Mouse (Mus musculus): ENCODE measurements around the gene Dnph1.

The Dnph1 gene

GRCm38 (mm10) chr17:46502775-46503174, 6.3 kb downstream of the Dnph1 start:
- no peak for DNase-seq (ENCODE audit: extremely low read depth, low read depth)

GRCm38 (mm10) chr17:46503847-46504638, 7.5 kb downstream of the Dnph1 start:
- no peak for DNase-seq (ENCODE audit: extremely low read depth, low read depth)

DNA sequence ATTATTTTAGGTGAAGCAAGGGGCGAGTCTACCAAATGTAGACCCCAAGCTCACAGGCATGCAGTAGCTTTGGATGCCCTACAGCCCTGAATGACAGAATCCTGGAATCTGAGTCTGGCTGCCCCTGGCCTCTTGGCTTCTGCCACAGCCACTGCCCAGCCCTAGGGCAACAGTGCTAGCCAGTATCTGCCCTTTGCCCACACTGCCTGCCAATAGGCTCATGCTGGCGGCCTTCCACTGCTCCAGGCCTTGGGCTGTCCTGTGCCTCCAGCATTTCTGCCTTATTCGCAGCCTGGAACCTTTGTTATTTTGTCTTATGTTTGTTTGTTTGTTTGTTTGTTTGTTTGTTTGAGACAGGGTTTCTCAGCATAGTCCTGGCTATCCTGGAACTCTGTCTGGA, 9.1 kb downstream of the Dnph1 start:
- DNase-seq (ENCODE audit: extremely low read depth, low read depth): no peak

DNA sequence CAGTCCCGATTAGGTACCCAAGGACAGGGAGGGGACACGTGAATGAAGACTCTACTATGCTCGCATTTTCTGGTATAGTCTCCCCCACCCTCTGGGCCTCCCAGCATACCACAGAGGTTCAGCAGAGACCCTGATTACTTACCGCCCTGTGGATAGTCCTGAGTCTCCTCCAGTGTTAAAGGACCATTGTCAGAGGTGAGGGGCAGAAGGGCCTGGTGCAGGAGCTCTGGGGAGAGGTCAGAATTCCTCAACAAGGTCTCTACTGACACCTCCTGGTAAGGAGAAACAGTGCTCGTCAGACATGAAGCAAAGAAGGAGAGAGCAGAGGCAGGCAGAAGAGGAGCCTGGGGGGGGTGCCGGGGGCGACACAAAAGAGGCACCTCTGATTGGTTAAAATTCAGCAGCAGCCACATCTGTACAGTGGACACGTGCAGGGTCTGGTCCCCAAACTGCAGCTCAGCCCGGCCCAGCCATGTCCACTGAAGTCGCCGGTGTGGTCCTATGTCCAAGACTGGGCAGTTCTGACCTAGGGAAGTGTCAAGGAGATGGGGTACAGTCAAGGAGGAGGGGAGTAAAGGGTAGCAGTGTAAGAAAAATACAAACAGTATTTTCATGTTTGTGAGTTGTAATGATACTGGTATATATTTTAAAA, 14.7 kb downstream of the Dnph1 start:
- DNase-seq (ENCODE audit: extremely low read depth, low read depth): no peak

DNA sequence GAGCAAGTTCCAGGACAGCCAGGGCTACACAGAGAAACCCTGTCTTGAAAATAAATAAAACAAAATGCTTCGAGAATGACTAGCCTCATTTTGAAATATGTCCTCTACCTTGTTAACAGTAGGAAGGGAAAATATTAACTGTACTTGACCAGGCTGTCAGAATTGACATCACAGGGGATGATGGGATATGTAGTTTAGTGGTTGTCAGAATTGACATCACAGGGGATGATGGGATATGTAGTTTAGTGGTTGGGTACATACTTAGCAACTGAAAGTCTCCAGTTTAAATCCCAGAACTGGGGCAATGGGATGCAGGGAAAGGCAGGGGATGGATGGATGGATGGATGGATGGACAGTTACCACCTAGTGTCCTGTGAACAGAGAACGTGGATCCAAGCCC, 16.8 kb downstream of the Dnph1 start:
- no peak for DNase-seq (ENCODE audit: extremely low read depth, low read depth)

DNA sequence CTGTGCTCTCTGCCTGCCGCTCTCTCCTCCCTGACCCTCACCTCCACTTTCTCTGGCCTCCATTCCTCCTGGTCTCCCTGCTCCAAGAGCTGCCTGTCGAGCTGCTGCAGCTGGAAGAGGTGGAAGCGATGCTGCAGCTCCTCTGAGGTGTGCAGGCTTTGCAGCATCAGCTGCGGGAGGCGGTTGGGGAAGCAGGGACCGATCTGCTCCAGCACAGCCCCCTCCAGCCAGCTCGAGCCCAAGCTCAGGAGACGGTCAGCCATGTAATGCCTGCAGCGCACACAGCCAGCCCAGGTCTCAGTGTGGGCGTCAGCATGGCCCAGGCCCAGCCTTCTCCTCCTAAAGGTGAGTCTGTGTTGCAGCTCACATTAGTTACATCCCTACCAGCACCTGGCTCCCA, 23.5 kb downstream of the Dnph1 start:
- DNase-seq (ENCODE audit: extremely low read depth, low read depth): no peak

- DNase-seq (ENCODE audit: extremely low read depth, low read depth): no peak
Observed at GRCm38 (mm10) chr17:46520385-46520979, 24.0 kb downstream of the Dnph1 start.

DNA sequence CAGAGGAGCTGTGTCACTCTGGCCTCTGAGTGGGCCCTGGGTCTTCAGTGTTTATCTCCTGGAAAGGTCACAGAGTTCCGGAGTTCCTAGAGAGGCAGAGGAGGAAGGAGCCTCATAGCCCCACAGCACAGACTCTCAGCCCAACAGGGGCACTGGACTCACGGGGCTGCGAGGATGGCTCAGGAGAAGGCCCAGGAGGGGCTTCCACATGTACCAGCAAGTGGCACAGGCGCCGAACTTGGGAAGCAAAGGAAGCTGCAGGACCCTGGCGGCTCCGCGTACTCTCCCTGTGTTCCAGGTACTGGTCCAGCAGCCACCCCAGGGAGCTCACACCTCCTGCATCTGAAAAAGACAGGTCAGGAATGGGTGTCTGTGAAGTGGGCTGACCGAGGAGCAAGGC, 24.7 kb downstream of the Dnph1 start:
- no peak for DNase-seq (ENCODE audit: extremely low read depth, low read depth)

DNA sequence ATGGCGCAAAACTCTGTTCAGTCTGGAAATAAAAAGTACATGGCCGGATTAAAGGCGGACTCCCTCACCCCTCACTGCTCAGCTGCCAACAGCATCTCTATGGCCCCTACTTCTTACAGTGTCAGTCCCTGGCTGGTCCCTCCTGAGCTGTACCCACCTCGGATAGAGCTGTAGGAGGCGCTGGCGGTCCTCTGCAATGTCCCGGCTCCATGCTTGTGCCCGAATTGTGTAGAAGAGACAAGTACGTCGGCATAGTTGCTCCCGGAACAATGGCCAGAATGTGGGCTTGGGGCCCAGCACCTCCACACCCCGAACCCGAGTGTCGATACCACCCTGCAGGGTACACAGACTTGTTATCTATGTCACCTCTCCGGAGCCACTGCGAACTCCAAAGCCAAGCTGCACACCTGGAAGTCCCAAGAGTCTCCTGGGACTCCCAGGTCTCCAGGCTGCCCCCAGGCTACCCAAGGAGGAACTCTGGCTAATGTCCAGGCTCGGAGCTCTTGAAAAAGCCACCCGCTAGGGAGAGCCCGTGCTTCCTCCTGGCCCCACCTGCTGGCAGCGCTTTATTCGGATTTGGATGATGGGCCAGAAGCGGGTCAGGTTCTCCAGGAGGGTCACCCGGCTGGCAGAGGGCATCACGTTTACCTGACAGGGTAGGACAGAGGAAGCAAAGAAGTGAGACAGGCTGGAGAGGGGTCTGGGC, 25.6 kb downstream of the Dnph1 start:
- no peak for DNase-seq (ENCODE audit: extremely low read depth, low read depth)

GRCm38 (mm10) chr17:46525065-46525464, 28.6 kb downstream of the Dnph1 start:
- DNase-seq (ENCODE audit: extremely low read depth, low read depth): no peak

DNA sequence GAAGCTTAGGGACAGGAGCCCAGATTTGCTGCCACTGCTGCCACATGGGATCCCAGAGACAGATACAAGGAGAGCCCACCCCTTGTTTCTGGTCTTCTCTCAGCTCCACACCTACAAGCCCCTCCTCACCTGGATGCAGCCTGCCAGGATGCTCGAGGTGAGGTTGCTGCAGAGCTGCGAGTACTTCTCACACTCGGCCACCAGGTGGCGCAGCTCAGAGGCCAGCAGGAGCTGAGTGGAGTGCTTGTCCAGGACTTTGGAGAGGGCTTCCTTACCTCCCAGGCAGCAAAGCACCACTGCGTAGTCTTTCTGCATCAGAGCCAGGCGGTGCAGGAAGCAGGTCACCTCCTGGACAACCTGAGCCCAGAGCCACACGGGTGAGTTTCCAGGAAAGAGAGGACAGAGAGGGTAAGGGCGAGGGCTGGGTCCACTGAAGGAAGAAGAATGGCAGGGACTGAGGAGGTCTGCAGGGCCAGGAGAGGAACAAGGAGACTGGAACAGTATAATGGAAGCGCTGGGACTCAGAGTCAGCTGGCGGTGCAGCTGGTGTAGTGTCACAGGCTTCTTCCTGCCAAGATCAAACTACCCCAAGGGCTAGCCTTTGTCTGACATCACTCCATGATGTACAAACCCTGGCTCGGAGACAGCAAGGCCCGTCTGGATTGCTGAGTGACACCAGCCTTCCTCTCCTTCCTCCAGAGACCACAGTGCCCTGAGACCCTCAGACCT, 29.2 kb downstream of the Dnph1 start:
- DNase-seq (ENCODE audit: extremely low read depth, low read depth): no peak

- no peak for DNase-seq (ENCODE audit: extremely low read depth, low read depth)
Observed at GRCm38 (mm10) chr17:46543661-46544060, 47.1 kb downstream of the Dnph1 start.

- DNase-seq (ENCODE audit: extremely low read depth, low read depth): no peak
Observed at GRCm38 (mm10) chr17:46545813-46546564, 49.5 kb downstream of the Dnph1 start, which contains the start of gene Cul9. TSS of gene Cul9 (minus strand) at chr17:46546388.

DNA sequence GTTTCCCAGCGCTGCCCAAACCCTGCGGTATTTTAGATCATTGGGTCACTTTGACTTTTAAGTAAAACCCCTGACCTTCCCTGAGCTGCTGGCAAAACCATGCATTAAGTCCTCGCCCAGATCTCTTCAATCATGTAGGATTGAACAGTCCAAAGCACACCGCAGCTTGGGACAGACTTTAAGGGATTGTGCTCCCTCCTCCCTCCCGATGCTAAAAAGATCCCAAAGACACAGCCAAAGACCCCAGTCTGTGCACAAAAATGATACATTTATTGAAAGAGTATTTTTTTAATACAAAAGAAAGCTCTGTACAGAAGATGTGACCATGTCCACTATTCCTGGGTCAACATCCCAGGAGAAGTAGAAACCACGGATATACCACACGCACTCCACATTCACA, 50.1 kb downstream of the Dnph1 start:
- DNase-seq (ENCODE audit: extremely low read depth, low read depth): no peak

- no peak for DNase-seq (ENCODE audit: extremely low read depth, low read depth)
Observed at GRCm38 (mm10) chr17:46546995-46547394, 50.5 kb downstream of the Dnph1 start.

DNA sequence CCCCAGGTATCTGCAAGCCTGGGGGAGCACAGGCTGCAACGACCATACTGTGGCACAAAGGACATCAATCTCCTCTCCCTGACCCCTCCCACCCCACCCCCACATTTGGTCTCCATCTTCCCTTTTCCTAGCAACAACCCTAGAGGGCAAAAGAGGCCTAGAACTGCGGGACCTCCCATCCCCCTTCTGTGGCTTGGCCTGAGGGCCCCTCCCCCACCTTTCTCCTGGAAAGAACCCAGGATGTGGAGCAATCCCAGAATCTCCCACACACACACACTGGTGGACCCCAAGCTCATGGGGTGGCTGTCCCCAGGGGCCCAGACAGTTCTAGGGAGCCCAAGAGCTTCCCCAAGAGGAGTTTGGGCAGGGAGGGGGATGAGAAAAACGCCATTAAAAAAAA, 51.4 kb downstream of the Dnph1 start:
- no peak for DNase-seq (ENCODE audit: extremely low read depth, low read depth)

DNA sequence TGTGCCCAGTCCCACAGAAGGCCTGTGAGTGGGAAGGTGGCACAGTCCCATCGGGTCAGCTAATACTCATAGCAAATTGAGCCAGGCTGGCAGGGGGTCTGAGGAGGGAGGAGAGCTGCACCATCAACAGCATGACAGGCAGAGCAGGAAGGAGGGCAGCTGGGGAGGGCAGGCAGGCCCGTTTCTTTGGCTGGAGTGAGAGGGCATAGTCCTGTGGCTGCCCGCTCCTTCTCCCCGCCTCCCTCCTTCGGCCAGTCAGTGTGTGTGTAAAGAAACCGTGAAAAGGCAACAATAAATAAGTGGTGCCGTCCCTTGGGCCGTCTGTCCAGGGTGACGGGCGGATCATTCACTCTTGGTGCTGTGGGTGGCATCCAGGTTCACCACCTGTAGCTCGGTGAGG, 52.2 kb downstream of the Dnph1 start:
- DNase-seq (ENCODE audit: extremely low read depth, low read depth): no peak

- DNase-seq (ENCODE audit: extremely low read depth, low read depth): no peak
Observed at GRCm38 (mm10) chr17:46549193-46549592, 52.7 kb downstream of the Dnph1 start.

All from MEL-GATA-1-ER (cell line).